In the genomic region with DNA sequence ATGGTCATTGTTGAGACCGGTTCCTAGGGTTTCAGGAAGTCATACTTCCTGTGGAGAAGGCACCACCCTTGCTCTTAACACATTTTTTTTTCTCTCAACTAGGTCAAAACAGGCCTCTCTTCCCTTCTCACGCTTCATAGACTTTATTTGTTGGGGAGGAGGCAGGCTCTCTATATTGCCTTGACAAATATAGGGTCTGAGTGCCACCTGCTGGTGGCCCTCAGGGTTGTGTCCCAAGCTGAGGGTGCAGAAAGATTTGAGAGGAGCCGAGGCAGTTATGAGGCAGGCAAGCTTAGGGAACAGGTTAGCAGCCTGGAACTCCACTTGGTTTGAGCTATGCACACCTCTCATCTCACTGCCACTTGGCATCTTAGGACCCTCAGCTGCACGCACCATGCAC, we compare ENCODE assay signal across 9 mouse cellular contexts. TPM values are rescaled to one million over a fixed set of nuclear protein-coding genes. Genes with fewer than 3 reads are reported as not detected.
A peak's percentile ranks its signal among the peaks of the same experiment; 100 is the strongest.
DNase-seq lines count a peak whose midpoint lies in the region; ATAC-seq and TF ChIP-seq lines count a peak whose summit lies in the region.
"Had no signal": no experiment of that assay in that cellular context is flagged by ENCODE, and none has a peak within 500 bp of the region (broad histone marks: within the 10 kb centered on the region; RNA-seq: fewer than 3 reads in every experiment).

No protein-coding gene starts in this region.

- no peak overlapping the region for H3K4me3 ChIP-seq in hindbrain, postnatal 0 days (ENCODE audit: low read length)
- H3K4me3 ChIP-seq: limb, embryonic 15.5 days had no signal

- peak; percentile 93 for DNase-seq in heart, adult 11 months
- DNase-seq in heart, postnatal 36 days: no peak
- DNase-seq in CD4-positive, CD25-positive, alpha-beta regulatory T cell, adult 2 months (ENCODE audit: low read depth, low spot score): peak; percentile 90
- DNase-seq in c-Kit-positive CD71-negative TER-119-negative erythroid progenitor cells, embryonic 14.5 days (ENCODE audit: low read depth): peak; percentile 62
- DNase-seq in hindbrain, postnatal 0 days (ENCODE audit: low spot score): peak; percentile 83
- peak; percentile 50 to 60 for DNase-seq in thymus, postnatal 36 days
- no peak for DNase-seq in layer of hippocampus, postnatal 36 days

- no peak overlapping the region for H3K4me2 ChIP-seq in hindbrain, postnatal 0 days (ENCODE audit: low read depth, low read length)
- H3K4me2 ChIP-seq: limb, embryonic 15.5 days had no signal

- H3K4me1 ChIP-seq in hindbrain, postnatal 0 days (ENCODE audit: insufficient read depth, low read length): peaks cover 14% of the 10 kb centered on the region

- peak overlapping the region; percentile 38; the same call in 1 of the 2 replicates for H3K27ac ChIP-seq in hindbrain, postnatal 0 days
- H3K27ac ChIP-seq: limb, embryonic 15.5 days had no signal

- H3K36me3 ChIP-seq in hindbrain, postnatal 0 days (ENCODE audit: insufficient read depth, low read length): no peaks in the 10 kb centered on the region

- TF ChIP-seq CTCF in hindbrain, postnatal 0 days (IDR thresholded peaks at IDR 0.05; ENCODE audit: low read depth): peak; percentile 82

- no peak overlapping the region for H3K9ac ChIP-seq in hindbrain, postnatal 0 days (replicated peaks; ENCODE audit: low read length)
- H3K9ac ChIP-seq: limb, embryonic 15.5 days had no signal

- no peaks in the 10 kb centered on the region for H3K9me3 ChIP-seq in hindbrain, postnatal 0 days (ENCODE audit: low read length)
- H3K9me3 ChIP-seq: limb, embryonic 15.5 days had no signal

- intact Hi-C loops in heart, postnatal 36 days (cut with DNase I): loop anchor here (2.0 to 5.0 kb wide), 2 partner anchors 73 to 201 kb away; no protein-coding TSS in a partner anchor

- peak; percentile 41; the same call in 1 of the 2 replicates for ATAC-seq in hindbrain, postnatal 0 days
- peak; percentile 63 for ATAC-seq in megakaryocyte progenitor cell, adult 5-6 weeks (replicated peaks; ENCODE audit: poor library complexity)

- no peaks in the 10 kb centered on the region for H3K27me3 ChIP-seq in hindbrain, postnatal 0 days (ENCODE audit: insufficient read depth, low read length)
- H3K27me3 ChIP-seq: limb, embryonic 15.5 days had no signal

- 56% methylated on average over 4 of the region's 4 CpGs for WGBS in hindbrain, postnatal 0 days

RNA-seq across cellular contexts. Expression of gene Thtpa, which starts 3.5 kb away (rescaled TPM):
- total RNA-seq in heart, postnatal 36 days (2021): 10 to 100 TPM; 12.6 to 13.0 TPM
- 37.7 and 44.1 TPM in 2 replicates for total RNA-seq in hindbrain, postnatal 0 days (2014; rRNA removed)
- 31.8 and 32.8 TPM in 2 replicates for polyA plus RNA-seq in hindbrain, postnatal 0 days (2015; fragmentation: Nextera tagmentation; extraction: Ambion mirVana)
- total RNA-seq in megakaryocyte progenitor cell, adult 5-6 weeks (2015): 7.3 and 7.7 TPM in 2 replicates
- 10.9 and 11.5 TPM in 2 replicates for total RNA-seq in megakaryocyte progenitor cell, adult 5-6 weeks (2017)
- 10 to 100 TPM; 18.2 to 19.6 TPM for total RNA-seq in layer of hippocampus, postnatal 36 days (2021)

RNA-seq across cellular contexts. Expression of gene Zfhx2, which starts 5.9 kb away (rescaled TPM):
- total RNA-seq in heart, postnatal 36 days (2021): 1 to 10 TPM; 3.4 to 3.9 TPM
- total RNA-seq in hindbrain, postnatal 0 days (2014; rRNA removed): 10.7 and 10.9 TPM in 2 replicates
- 8.1 and 8.4 TPM in 2 replicates for polyA plus RNA-seq in hindbrain, postnatal 0 days (2015; fragmentation: Nextera tagmentation; extraction: Ambion mirVana)
- total RNA-seq in megakaryocyte progenitor cell, adult 5-6 weeks (2015): 2.5 and 3.1 TPM in 2 replicates
- total RNA-seq in megakaryocyte progenitor cell, adult 5-6 weeks (2017): 0.75 and 1.1 TPM in 2 replicates
- total RNA-seq in layer of hippocampus, postnatal 36 days (2021): 10 to 100 TPM; 52.0 to 64.3 TPM

RNA-seq across cellular contexts. Expression of gene Ap1g2, which starts 8.3 kb away (rescaled TPM):
- total RNA-seq in heart, postnatal 36 days (2021): 1 to 10 TPM; 3.9 to 6.2 TPM
- 5.7 and 6.5 TPM in 2 replicates for total RNA-seq in hindbrain, postnatal 0 days (2014; rRNA removed)
- polyA plus RNA-seq in hindbrain, postnatal 0 days (2015; fragmentation: Nextera tagmentation; extraction: Ambion mirVana): 5.9 and 6.1 TPM in 2 replicates
- total RNA-seq in megakaryocyte progenitor cell, adult 5-6 weeks (2015): 31.3 and 52.7 TPM in 2 replicates
- 17.4 and 18.3 TPM in 2 replicates for total RNA-seq in megakaryocyte progenitor cell, adult 5-6 weeks (2017)
- total RNA-seq in layer of hippocampus, postnatal 36 days (2021): 10 to 100 TPM; 17.4 to 19.2 TPM

RNA-seq across cellular contexts. Expression of gene Jph4, which starts 18.7 kb away (rescaled TPM):
- under 1 TPM; 0.14 TPM for total RNA-seq in heart, postnatal 36 days (2021)
- 124 and 126 TPM in 2 replicates for total RNA-seq in hindbrain, postnatal 0 days (2014; rRNA removed)
- polyA plus RNA-seq in hindbrain, postnatal 0 days (2015; fragmentation: Nextera tagmentation; extraction: Ambion mirVana): 28.3 and 29.4 TPM in 2 replicates
- not detected in 2 replicates for total RNA-seq in megakaryocyte progenitor cell, adult 5-6 weeks (2015)
- total RNA-seq in megakaryocyte progenitor cell, adult 5-6 weeks (2017): not detected in 2 replicates
- 100 to 1,000 TPM; 447 to 471 TPM for total RNA-seq in layer of hippocampus, postnatal 36 days (2021)

Comparison
In these comparisons a context has a peak if more than half of its experiments do, and no peak if none do; other contexts are left out.
1. DNase-seq: peak in heart, adult 11 months (single experiment), CD4-positive, CD25-positive, alpha-beta regulatory T cell, adult 2 months (single experiment), c-Kit-positive CD71-negative TER-119-negative erythroid progenitor cells, embryonic 14.5 days (single experiment), hindbrain, postnatal 0 days (single experiment) and thymus, postnatal 36 days (2 of 2); none in heart, postnatal 36 days (0 of 2) and layer of hippocampus, postnatal 36 days (0 of 2).